Mouse (Mus musculus) myocyte (in vitro differentiated cells): ENCODE data around the gene Pcdh20.

ENCODE experiments used
- E2F4 ChIP-seq: IDR thresholded peaks from one replicate; pipeline ENCODE4 v1.6.1; 2011; ENCODE audit warnings: mild to moderate bottlenecking, control low read depth, moderate library complexity; ENCODE audit not compliant: insufficient read depth
- MAX ChIP-seq: IDR thresholded peaks from one replicate; pipeline ENCODE4 v1.6.1; 2011; ENCODE audit warnings: low read depth, mild to moderate bottlenecking, control low read depth
- MYOD1 ChIP-seq, 3 experiments: IDR thresholded peaks; one replicate each; pipeline ENCODE4 v1.6.1; 2011; ENCODE audit warnings: control low read depth in 2 of 3, low read depth in 2 of 3, mild to moderate bottlenecking in 2 of 3, moderate library complexity in 1 of 3; ENCODE audit not compliant: insufficient read length in 2 of 3, control insufficient read depth in 1 of 3
- MYOG ChIP-seq, 3 experiments: IDR thresholded peaks; one replicate each; pipeline ENCODE4 v1.6.1; 2011; ENCODE audit warnings: control low read depth in 2 of 3, low read depth in 2 of 3, mild to moderate bottlenecking in 2 of 3; ENCODE audit not compliant: insufficient read length in 2 of 3, control insufficient read depth in 1 of 3, insufficient read depth in 1 of 3
- POLR2A ChIP-seq: IDR thresholded peaks from one replicate; pipeline ENCODE4 v1.6.1; 2011; ENCODE audit warnings: low read depth, mild to moderate bottlenecking, control low read depth, moderate library complexity; ENCODE audit not compliant: insufficient read length
- POLR2AphosphoS2 ChIP-seq: IDR thresholded peaks from one replicate; pipeline ENCODE4 v1.6.1; 2011; ENCODE audit warnings: low read depth, control low read depth; ENCODE audit not compliant: insufficient read length
- REST ChIP-seq: IDR thresholded peaks from one replicate; pipeline ENCODE4 v1.6.1; 2011; ENCODE audit warnings: mild to moderate bottlenecking, control low read depth, moderate library complexity; ENCODE audit not compliant: insufficient read depth, insufficient read length
- SRF ChIP-seq: IDR thresholded peaks from one replicate; pipeline ENCODE4 v1.6.1; 2011; ENCODE audit warnings: low read depth; ENCODE audit not compliant: control insufficient read depth, insufficient read length
- TCF12 ChIP-seq: IDR thresholded peaks from one replicate; pipeline ENCODE4 v1.6.1; 2011; ENCODE audit warnings: mild to moderate bottlenecking, control low read depth; ENCODE audit not compliant: poor library complexity, insufficient read depth, severe bottlenecking
- TCF3 ChIP-seq: IDR thresholded peaks from one replicate; pipeline ENCODE4 v1.6.1; 2011; ENCODE audit warnings: low read depth, control low read depth; ENCODE audit not compliant: insufficient read length
- USF1 ChIP-seq: IDR thresholded peaks from one replicate; pipeline ENCODE4 v1.6.1; 2011; ENCODE audit warnings: low read depth, mild to moderate bottlenecking, control low read depth, moderate library complexity

DNA sequence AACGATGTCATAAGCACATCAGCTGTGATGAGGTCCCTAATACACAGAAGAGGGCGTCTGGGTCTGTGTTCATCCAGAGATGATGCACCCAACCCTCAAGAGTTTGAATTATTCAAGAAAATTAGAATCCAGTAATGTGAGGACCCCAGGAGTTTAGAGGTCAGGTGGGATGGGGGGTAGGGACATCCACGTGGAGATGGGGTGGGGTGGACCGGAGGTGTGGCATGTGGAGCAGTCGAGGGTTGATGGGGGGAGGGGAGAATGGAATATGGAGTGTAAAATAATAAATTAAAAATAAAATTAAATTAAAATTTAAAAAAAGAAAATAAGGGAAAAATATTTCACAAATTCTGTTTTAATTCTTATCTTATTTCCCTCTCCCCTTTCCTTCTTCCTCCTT is 27.9 kb downstream of the Pcdh20 start:
- no peak for TF ChIP-seq POLR2A
- TF ChIP-seq MAX, result no peak
- TF ChIP-seq E2F4, result no peak
- no peak for TF ChIP-seq MYOG (IDR thresholded peaks at IDR 0.05; ENCODE audit: control insufficient read depth in 1 of 3, insufficient read depth in 1 of 3, insufficient read length in 2 of 3, low read depth in 2 of 3)
- TF ChIP-seq TCF3, result no peak
- TF ChIP-seq USF1, result no peak
- no peak for TF ChIP-seq SRF
- TF ChIP-seq POLR2AphosphoS2, result no peak
- no peak for TF ChIP-seq MYOD1 (IDR thresholded peaks at IDR 0.05; ENCODE audit: control insufficient read depth in 1 of 3, insufficient read length in 2 of 3, low read depth in 2 of 3)
- TF ChIP-seq REST, result no peak
- no peak for TF ChIP-seq TCF12
